Mouse (Mus musculus): Measurements from ENCODE around the gene Adam1b.
"Not testable (repeated sequence)": the region's sequence is repeated elsewhere in the genome, so short reads cannot be mapped to it uniquely, and the experiment has no call there.

The Adam1b gene

GRCm38 (mm10) chr5:121503231-121503630 lies at the start of gene Adam1b:
Adam1b (minus strand) TSS chr5:121503435.
- no peak for DNase-seq (ENCODE audit: extremely low read depth, low read depth, low spot score)

GRCm38 (mm10) chr5:121549196-121549595 lies 46.0 kb upstream of the Adam1b start:
- no peak for DNase-seq (ENCODE audit: extremely low read depth, low read depth, low spot score)

- DNase-seq (ENCODE audit: extremely low read depth, low read depth, low spot score) = no peak
Measured at GRCm38 (mm10) chr5:121547084-121547483, 43.8 kb upstream of the Adam1b start.

- DNase-seq (ENCODE audit: extremely low read depth, low read depth, low spot score) = no peak
Measured at GRCm38 (mm10) chr5:121546530-121546895, 43.3 kb upstream of the Adam1b start.

- no peak for DNase-seq (ENCODE audit: extremely low read depth, low read depth, low spot score)
Measured at GRCm38 (mm10) chr5:121545793-121546529, 42.7 kb upstream of the Adam1b start, which contains the start of gene Mapkapk5. Mapkapk5 (minus strand) TSS chr5:121545905.

- no peak for DNase-seq (ENCODE audit: extremely low read depth, low read depth, low spot score)
Measured at GRCm38 (mm10) chr5:121544910-121545792, 41.9 kb upstream of the Adam1b start, which contains the start of the genes Adam1a and Gm42878. Adam1a (minus strand) TSS chr5:121545482. Gm42878 (minus strand) TSS chr5:121545482.

- no peak for DNase-seq (ENCODE audit: extremely low read depth, low read depth, low spot score)
Measured at GRCm38 (mm10) chr5:121543370-121543769, 40.1 kb upstream of the Adam1b start.

GRCm38 (mm10) chr5:121541235-121541634 lies 38.0 kb upstream of the Adam1b start:
- no peak for DNase-seq (ENCODE audit: extremely low read depth, low read depth, low spot score)

- DNase-seq (ENCODE audit: extremely low read depth, low read depth, low spot score) = no peak
Measured at GRCm38 (mm10) chr5:121540066-121540465, 36.8 kb upstream of the Adam1b start.

GRCm38 (mm10) chr5:121537588-121537987 lies 34.4 kb upstream of the Adam1b start:
- no peak for DNase-seq (ENCODE audit: extremely low read depth, low read depth, low spot score)

- DNase-seq (ENCODE audit: extremely low read depth, low read depth, low spot score) = no peak
Measured at GRCm38 (mm10) chr5:121536921-121537555, 33.8 kb upstream of the Adam1b start.

- no peak for DNase-seq (ENCODE audit: extremely low read depth, low read depth, low spot score)
Measured at GRCm38 (mm10) chr5:121535116-121535515, 31.9 kb upstream of the Adam1b start.

- DNase-seq (ENCODE audit: extremely low read depth, low read depth, low spot score) = no peak
Measured at GRCm38 (mm10) chr5:121534521-121534920, 31.3 kb upstream of the Adam1b start.

- no peak for DNase-seq (ENCODE audit: extremely low read depth, low read depth, low spot score)
Measured at GRCm38 (mm10) chr5:121526961-121527360, 23.7 kb upstream of the Adam1b start.

- DNase-seq (ENCODE audit: extremely low read depth, low read depth, low spot score) = no peak
Measured at GRCm38 (mm10) chr5:121526526-121526925, 23.3 kb upstream of the Adam1b start.

GRCm38 (mm10) chr5:121525774-121526450 lies 22.7 kb upstream of the Adam1b start:
- DNase-seq (ENCODE audit: extremely low read depth, low read depth, low spot score) = no peak

- DNase-seq (ENCODE audit: extremely low read depth, low read depth, low spot score) = not testable (repeated sequence)
Measured at GRCm38 (mm10) chr5:121519758-121520157, 16.5 kb upstream of the Adam1b start.

GRCm38 (mm10) chr5:121518983-121519382 lies 15.7 kb upstream of the Adam1b start:
- DNase-seq (ENCODE audit: extremely low read depth, low read depth, low spot score) = no peak

GRCm38 (mm10) chr5:121510009-121510408 lies 6.8 kb upstream of the Adam1b start:
- DNase-seq (ENCODE audit: extremely low read depth, low read depth, low spot score) = no peak

- DNase-seq (ENCODE audit: extremely low read depth, low read depth, low spot score) = no peak
Measured at GRCm38 (mm10) chr5:121506846-121507245, 3.6 kb upstream of the Adam1b start.
